Mouse (Mus musculus): ENCODE measurements around the gene Ift52.

DNA sequence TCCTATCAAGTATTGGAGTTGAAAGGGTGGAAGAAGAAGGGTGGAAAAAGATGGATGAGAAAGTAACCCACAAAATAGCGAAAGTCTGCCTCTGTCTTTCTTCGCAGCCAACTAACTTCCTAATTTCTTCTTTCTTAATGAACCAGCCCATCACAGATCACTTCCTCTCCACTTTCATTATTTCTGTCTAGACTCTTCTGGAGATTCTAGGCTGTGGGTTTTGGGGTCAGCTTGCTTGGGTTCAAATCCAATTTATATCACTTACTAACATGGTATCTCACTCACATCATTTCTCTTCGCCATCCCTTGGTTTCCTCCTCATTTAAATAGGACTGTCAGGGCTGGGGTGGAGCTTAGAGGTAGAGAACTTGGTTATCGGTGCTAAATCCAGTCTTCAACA is 28.9 kb upstream of the Ift52 start:
- TF ChIP-seq CTCF (IDR thresholded peaks at IDR 0.05; ENCODE audit: insufficient read depth, low read length): no peak
- TF ChIP-seq POLR2A (IDR thresholded peaks at IDR 0.05; ENCODE audit: borderline replicate concordance, extremely low read depth, low read depth, low read length): no peak
